Mouse (Mus musculus) stomach, postnatal 0 days (tissue): ENCODE measurements around the gene Ttc37.

Source experiments
- CTCF ChIP-seq: IDR thresholded peaks from 2 replicates; pipeline ENCODE4 v1.5.1; 2016; ENCODE audit warnings: antibody characterized with exemption, low read depth, mild to moderate bottlenecking, moderate library complexity
- EP300 ChIP-seq: optimal IDR thresholded peaks from 2 replicates; pipeline ENCODE3; 2016; ENCODE audit warnings: antibody characterized with exemption

DNA sequence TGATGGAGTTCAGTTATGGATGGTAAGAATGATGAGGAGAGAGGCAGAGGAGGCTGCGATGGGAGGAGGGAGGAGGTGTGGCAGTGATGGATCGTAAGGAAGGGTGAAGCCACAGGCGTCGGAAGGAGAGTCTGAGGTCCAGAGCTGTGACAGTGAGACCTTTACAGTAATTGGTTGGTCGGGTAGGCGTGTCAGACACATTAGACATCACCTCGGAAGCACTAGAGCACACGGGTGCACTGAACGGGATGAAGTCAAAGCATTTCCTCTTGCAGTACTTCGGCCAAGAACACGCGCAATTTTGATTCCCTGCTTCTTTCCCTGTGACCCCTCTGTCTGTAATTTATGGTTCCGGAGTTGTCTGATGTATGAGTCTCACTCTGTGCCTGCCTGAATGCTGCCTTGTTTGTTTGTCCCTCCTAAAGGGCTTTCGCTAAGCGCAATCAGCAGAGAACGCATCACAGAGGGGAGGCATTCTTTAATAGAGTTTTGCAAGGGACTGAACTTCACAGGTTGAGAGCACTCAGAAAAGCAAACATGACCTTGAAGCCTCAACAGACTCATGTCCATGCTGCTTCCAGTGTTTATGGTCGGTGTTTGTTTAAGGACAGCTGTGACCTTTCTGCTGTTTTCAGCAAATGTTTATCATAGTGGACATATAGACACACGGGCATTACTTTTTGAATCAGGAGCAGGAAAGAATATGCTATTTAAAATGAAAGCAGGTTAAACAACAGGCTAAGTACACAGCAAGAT is 10.7 kb downstream of the Ttc37 start:
- TF ChIP-seq CTCF: no peak
- TF ChIP-seq EP300: no peak
